Mouse (Mus musculus) lung, postnatal 25 days (tissue): ENCODE results near the gene Slc35a3.
"Not testable (repeated sequence)": the region's sequence is repeated elsewhere in the genome, so short reads cannot be mapped to it uniquely, and the experiment has no call there.

ENCODE experiments used
- DNase-seq: peaks from one replicate; pipeline ENCODE4 v3.0.0; 2022; ENCODE audit warnings: low spot score

Gene Slc35a3

GRCm38 (mm10) chr3:116712436-116712881 lies at the start of gene Slc35a3:
Gene Slc35a3 (minus strand): TSS chr3:116712831.
- DNase-seq: no peak

- no peak for DNase-seq
These were observed 40.2 kb upstream of the Slc35a3 start for GRCm38 (mm10) chr3:116752818-116753217.

- DNase-seq: peak; percentile 59
These were observed 38.7 kb upstream of the Slc35a3 start for GRCm38 (mm10) chr3:116751191-116751860.

GRCm38 (mm10) chr3:116748391-116749170 lies 36.0 kb upstream of the Slc35a3 start:
- peak; percentile 16 for DNase-seq

- not testable (repeated sequence) for DNase-seq
These were observed 35.0 kb upstream of the Slc35a3 start for GRCm38 (mm10) chr3:116747648-116748047.

GRCm38 (mm10) chr3:116740963-116741362 lies 28.3 kb upstream of the Slc35a3 start:
- DNase-seq: no peak

- no peak for DNase-seq
These were observed 27.5 kb upstream of the Slc35a3 start for GRCm38 (mm10) chr3:116740106-116740505.

GRCm38 (mm10) chr3:116737326-116737731 lies 24.7 kb upstream of the Slc35a3 start:
- peak; percentile 19 for DNase-seq

GRCm38 (mm10) chr3:116729483-116730174 lies 17.0 kb upstream of the Slc35a3 start:
- DNase-seq: no peak

- DNase-seq: no peak
These were observed 14.2 kb upstream of the Slc35a3 start for GRCm38 (mm10) chr3:116726807-116727206.

- DNase-seq: no peak
These were observed 11.2 kb upstream of the Slc35a3 start for GRCm38 (mm10) chr3:116723496-116724481.

- DNase-seq: peak; percentile 54
These were observed 10.3 kb upstream of the Slc35a3 start for GRCm38 (mm10) chr3:116722980-116723379.

GRCm38 (mm10) chr3:116718951-116719350 lies 6.3 kb upstream of the Slc35a3 start:
- no peak for DNase-seq

- DNase-seq: no peak
These were observed 400 bp upstream of the Slc35a3 start for GRCm38 (mm10) chr3:116713031-116713430.

- DNase-seq: peak; percentile 74
These were observed 801 bp downstream of the Slc35a3 start for GRCm38 (mm10) chr3:116711624-116712435.

- DNase-seq: no peak
These were observed 1.7 kb downstream of the Slc35a3 start for GRCm38 (mm10) chr3:116710941-116711340.

- no peak for DNase-seq
These were observed 6.9 kb downstream of the Slc35a3 start for GRCm38 (mm10) chr3:116705637-116706204.

- no peak for DNase-seq
These were observed 8.8 kb downstream of the Slc35a3 start for GRCm38 (mm10) chr3:116703835-116704234.

GRCm38 (mm10) chr3:116702647-116703272 lies 9.9 kb downstream of the Slc35a3 start:
- no peak for DNase-seq

- no peak for DNase-seq
These were observed 11.0 kb downstream of the Slc35a3 start for GRCm38 (mm10) chr3:116701601-116702000.
